Mouse (Mus musculus) heart, postnatal 0 days (tissue): ENCODE measurements at regions not wholly inside any gene's neighbourhood (a gene's known extent, or its start where the extent isn't known, plus 50 kb on each side); places are given as distances from the start of the nearest gene placed in this dataset.

Experiments
- CTCF ChIP-seq: IDR thresholded peaks from 2 replicates; pipeline ENCODE4 v1.5.1; 2016; ENCODE audit warnings: antibody characterized with exemption, control low read depth, low read depth
- EP300 ChIP-seq: IDR thresholded peaks from 2 replicates; pipeline ENCODE4 v1.6.1; 2016; ENCODE audit warnings: antibody characterized with exemption, low read depth

DNA sequence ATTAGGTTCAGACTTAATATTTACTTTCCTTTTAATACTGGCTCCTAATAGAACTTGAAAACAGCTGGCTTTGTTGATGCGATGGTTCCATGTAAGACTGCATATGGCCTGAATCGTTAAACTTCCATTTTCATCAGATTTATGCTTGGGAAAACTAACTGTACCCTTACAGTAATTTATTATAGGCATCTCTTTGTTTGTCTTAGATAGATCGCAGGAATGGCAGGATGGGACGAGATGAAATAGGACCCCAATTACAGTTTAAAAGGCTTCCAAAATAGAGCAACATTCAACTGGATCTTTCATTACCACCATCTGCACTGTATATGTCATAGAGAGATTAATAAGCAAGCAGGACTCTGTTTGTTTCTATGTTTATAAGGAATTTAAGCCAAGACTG lies 335.3 kb downstream of the Fat4 start:
- TF ChIP-seq CTCF, result no peak
- TF ChIP-seq EP300, result no peak
